Mouse (Mus musculus) right cerebral cortex, adult 18-20 months (tissue): ENCODE results near the gene Hoxd12.

Source experiments
- DNase-seq: peaks from one replicate; pipeline ENCODE4 v3.0.0; 2022; ENCODE audit warnings: mixed read lengths

Gene Hoxd12

GRCm38 (mm10) chr2:74666411-74666810 is 8.4 kb upstream of the Hoxd12 start:
- DNase-seq, result no peak

- no peak for DNase-seq
Observed at GRCm38 (mm10) chr2:74667191-74667841, 7.5 kb upstream of the Hoxd12 start.

GRCm38 (mm10) chr2:74667842-74668357 is 6.9 kb upstream of the Hoxd12 start, which contains the start of gene Hoxd13:
TSS of gene Hoxd13 (plus strand) at chr2:74668310.
- no peak for DNase-seq

GRCm38 (mm10) chr2:74668370-74669229 is 6.2 kb upstream of the Hoxd12 start:
- DNase-seq, result no peak

GRCm38 (mm10) chr2:74669230-74669578 is 5.6 kb upstream of the Hoxd12 start:
- no peak for DNase-seq

- no peak for DNase-seq
Observed at GRCm38 (mm10) chr2:74669650-74670235, 5.1 kb upstream of the Hoxd12 start.

- no peak for DNase-seq
Observed at GRCm38 (mm10) chr2:74670632-74671188, 4.1 kb upstream of the Hoxd12 start.

- DNase-seq, result no peak
Observed at GRCm38 (mm10) chr2:74671847-74672246, 3.0 kb upstream of the Hoxd12 start.

GRCm38 (mm10) chr2:74672481-74673362 is 2.1 kb upstream of the Hoxd12 start:
- DNase-seq, result no peak

GRCm38 (mm10) chr2:74673835-74674425 is 883 bp upstream of the Hoxd12 start:
- DNase-seq, result no peak

GRCm38 (mm10) chr2:74675666-74676282 is 961 bp downstream of the Hoxd12 start:
- DNase-seq, result no peak

- no peak for DNase-seq
Observed at GRCm38 (mm10) chr2:74676376-74677052, 1.7 kb downstream of the Hoxd12 start.

- DNase-seq, result no peak
Observed at GRCm38 (mm10) chr2:74677106-74677505, 2.3 kb downstream of the Hoxd12 start.

GRCm38 (mm10) chr2:74678891-74679595 is 4.2 kb downstream of the Hoxd12 start, which contains the start of gene Hoxd11:
TSS of gene Hoxd11 (plus strand) at chr2:74679557.
- no peak for DNase-seq

GRCm38 (mm10) chr2:74679596-74679971 is 4.8 kb downstream of the Hoxd12 start:
- DNase-seq, result no peak

GRCm38 (mm10) chr2:74679980-74680379 is 5.2 kb downstream of the Hoxd12 start:
- DNase-seq, result no peak

- no peak for DNase-seq
Observed at GRCm38 (mm10) chr2:74680561-74681398, 6.0 kb downstream of the Hoxd12 start.

GRCm38 (mm10) chr2:74681594-74682531 is 7.0 kb downstream of the Hoxd12 start:
- DNase-seq, result no peak
